Mouse (Mus musculus) B cell, adult 2 months (primary cell): Measurements from ENCODE around the gene Enc1.

Experiments used
- DNase-seq, 2 experiments: peaks; one replicate each; pipeline ENCODE4 v3.0.0; 2022

The Enc1 gene

DNA sequence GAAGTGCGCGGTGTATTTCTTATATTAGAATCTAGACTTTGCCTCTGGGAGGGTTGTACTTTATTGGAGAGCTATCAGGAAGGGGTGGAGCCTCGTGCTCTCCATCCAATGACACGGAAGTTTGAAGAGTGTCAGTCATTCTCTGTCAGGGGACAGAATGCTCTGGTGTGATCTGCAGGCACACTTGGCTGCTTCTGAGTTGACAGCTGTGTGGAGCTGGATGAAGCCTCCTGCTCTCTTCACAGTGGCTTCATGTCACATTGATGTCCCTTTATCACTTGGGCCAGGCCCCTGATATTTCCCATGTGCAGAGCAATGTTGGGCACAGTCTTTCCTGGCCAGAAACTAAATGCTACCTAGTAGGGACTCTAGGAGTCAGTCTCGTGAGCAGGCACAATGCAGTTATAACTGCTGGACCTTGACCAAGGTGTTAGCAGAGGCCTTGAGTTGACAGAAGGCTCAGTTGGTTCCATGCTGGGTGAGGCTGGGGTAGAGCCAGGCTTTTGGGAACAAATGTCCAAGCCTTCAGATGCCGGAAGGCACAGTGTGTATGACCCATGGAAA, 12.6 kb downstream of the Enc1 start:
- no peak for DNase-seq

DNA sequence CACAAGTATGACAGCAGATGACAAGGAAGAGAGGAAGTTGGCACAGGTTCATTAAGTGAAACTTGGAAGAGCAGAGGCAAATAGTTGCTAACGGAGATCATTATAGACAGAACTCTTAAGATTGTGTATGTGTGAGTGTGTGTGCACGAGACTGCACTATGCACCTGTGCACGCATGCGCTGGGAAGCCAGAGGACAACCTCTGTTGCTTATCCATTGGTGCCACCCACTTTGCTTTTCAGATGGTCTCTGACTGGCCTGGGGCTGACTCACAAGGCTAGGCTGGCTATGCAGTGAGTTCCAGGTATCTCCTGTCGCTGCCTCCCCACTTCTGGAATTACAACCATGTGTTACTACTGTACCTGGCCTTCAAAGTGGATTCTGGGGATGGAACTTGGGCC, 13.1 kb downstream of the Enc1 start:
- DNase-seq: no peak

DNA sequence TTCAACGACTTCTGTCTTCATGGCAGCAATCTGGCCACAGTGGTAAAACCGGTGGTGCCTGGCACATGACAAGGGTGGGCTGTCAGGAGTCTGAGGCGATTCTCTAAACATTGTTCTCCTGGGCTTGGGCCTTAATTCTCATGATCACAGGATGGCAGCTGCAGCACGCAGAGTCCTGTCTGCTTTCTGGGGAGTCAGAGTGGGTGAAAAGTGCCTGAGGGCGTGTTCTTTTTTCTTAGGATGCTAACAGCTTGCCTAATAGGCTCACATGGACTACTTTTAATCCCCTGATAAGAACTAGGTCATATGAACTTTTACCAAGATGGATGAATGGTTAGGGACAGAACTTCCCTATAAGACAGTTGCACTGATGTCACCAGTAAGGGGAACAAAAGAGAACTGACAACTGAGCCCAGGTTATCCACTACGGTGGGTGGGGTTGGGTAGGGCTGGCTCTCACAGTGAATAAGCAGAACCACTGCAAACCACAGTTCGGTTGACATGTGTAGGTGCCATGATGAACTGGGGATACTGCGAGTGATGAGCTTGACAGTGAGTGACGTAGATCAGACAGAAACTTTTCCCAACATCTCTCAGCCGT, 13.8 kb downstream of the Enc1 start:
- DNase-seq: no peak

DNA sequence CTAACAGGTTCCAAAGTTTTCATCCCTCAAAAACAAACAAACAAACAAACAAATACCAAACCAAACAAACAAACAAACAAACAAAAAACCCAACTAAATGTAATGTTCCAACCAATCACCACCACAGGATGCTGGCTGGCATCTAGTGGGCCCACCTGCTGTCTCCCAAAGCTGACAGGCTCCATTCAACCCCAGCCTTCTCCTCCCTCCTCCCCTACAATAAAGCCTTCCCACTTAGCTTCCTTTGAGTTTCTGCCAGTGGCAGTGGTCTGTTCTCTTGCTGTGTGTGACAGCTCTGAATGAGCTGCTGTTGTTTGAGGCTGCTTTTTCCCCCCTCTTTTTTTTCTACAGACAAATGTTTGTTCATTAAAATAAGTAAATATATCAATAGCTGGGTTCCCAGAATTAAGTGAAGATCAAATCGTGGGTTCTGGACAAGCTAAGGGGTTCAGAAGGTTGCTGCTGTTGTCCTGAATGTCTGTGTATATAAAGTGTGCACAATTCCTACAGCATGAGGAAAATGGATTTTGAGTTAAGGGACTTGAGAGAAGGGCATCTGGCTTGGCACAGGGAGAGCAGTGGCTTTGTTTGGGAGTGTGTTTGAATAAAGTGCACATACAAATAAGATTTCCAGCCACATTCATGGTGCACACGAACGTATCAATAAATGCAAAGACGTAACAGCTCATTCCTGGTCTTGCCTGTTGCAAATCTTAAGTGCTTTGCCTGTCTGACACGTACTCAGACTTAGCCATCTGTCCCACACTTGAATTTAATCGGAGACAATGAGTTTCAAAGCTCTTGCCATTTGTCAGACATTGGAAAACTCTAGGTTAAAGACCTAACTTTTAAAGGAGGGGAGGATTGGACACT, 15.3 kb downstream of the Enc1 start:
- no peak for DNase-seq

DNA sequence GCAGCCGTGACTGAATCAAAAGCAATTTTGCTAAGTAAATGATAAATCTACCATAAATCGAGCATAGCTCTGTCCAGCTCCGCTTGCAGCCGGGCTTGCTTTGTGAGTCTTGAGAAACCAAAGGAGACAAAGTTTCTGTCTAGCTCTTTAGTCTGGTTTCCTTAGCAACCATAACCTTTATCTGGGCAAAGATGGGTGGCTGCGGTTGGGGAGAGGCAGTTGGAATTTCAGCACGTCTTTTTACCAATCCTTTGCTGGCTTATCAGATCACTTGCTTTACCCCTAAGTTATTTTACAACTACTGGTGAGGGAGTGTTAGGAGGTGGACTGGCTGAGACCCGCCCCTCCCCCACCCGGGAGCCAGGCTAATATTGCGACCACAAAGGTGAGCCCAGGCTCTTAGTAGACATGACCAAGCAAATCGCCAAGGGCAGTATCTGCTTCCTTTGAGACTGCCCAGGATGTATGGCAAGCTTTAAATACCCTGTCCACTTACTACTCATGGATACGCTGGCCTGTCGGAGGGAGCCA, 16.0 kb downstream of the Enc1 start:
- no peak for DNase-seq

DNA sequence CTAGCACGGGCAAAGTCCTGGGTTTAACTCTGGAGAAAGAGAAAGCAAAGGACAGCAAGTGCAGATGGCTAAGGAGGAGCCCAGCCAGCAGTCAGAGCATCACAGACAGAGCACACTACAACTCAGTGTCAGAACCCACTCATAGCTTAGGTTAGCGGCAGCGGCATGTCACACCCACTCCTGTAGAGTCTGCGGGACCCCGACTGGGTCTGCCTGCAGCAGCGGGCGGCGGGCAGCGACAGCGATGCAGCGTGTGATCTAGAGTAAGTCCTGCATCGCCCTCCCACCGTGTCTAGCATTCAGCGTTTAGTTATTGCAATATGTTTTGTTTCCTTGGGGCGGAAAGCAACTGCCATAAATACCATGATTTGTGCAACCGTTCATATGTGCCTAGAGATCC, 18.4 kb downstream of the Enc1 start:
- DNase-seq: no peak

DNA sequence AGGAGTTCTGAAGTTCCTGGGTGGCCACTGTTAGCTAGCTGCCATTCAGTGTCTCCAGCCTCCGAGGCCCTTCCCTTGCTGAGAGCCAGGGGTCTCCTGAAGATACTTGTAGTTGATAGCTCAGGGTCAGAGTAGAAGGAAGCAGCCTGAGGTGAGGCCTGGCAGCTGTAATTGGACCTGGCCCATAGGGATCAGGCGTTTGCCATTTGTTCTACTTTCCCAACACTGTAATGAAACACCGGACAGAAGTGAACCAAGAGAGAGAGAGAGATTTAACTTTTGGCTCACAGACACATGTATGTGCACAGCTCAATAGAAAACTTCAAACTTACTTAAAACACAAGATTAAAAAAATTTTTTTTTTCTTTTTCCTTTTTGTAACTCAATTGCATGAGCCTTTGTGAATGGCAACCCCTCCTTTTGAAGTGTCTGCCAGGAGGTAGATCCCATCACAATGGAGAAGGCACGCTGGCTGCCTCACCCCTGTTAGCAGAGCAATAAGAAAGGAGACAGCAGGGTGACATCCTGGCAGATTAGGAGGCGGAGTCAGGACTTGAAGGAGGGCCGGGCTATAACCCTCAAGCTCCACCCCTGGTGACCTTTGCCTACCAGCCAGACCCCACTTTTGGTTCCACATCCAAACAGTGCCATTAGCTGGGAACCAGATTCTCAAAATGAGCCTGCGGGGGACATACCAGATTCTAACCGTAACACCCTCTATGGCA, 19.7 kb downstream of the Enc1 start:
- no peak for DNase-seq

DNA sequence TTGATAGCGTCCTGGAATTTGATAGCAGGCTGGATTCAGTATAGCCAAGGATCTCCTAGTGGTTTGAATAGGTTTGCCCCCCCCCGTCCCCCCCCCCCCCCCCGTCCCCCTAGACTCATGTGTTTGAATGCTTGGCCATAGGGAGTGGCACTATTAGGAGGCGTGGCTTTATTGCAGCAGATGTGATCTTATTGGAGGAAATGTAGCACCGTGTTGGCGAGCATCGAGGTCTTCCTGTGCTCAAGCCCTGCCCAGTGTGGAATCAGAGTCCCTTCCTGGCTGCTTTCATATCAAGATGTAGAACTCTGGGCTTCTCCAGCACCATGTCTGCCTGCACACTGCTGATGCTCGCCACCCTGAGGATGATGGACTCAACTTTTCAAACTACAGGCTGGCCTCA, 20.6 kb downstream of the Enc1 start:
- no peak for DNase-seq

DNA sequence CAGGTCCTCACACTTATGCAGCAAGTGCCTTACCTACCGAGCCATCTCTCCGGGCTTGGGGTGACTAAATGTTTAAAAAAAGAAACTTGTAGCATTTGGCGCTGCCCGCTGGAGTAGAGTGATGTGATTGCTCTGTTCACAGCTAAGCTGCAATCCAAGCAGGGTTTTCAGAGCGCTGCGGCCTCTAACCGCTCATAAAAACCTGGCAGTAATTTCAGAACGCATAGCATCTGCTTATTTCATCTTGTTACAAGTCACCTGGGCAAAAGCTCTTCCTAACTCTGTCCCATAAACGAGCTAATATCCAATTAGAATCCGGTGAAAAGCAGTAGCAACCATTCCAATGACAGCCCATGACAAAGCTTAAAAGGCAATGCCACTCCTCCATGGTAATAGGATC, 21.8 kb downstream of the Enc1 start:
- DNase-seq: no peak

DNA sequence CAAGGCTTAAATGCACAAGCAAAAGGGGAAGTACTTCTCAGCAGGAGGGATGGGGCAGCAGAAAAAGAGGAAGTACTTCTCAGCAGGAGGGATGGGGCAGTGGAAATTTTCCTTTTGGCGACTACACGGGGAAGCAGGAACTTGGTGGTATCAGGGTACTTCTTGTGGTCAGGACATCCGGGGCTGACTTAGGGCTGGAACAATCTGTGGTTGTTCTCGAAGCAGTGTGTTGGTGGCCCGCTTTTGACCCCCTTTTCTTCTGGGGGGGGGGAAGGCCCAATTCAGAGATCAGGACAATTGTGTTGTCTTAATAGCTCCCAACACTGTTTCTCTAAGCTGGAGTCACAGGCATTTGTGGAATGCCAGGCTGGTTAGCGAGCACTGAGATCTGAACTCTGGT, 24.6 kb downstream of the Enc1 start:
- peak; percentile 5 to 19 for DNase-seq

DNA sequence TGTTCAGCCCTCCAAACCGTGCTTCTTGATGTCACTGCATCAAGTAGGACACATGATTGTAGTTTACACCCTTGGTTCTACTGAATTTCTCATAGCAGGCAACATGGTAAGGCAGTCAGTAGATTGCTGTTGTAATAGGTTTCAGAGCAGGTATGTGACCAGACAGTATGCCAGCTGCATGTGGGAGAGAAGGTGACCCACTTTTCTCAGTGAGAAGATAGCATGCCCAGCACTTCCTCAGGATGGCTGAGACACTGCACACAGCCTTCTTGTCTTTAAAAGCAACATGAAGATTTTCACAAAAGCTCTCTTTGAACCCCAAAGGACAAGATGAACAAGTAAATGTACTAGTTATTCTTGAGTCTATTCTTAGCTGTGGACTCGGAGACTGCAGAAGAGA, 29.8 kb downstream of the Enc1 start:
- no peak for DNase-seq

DNA sequence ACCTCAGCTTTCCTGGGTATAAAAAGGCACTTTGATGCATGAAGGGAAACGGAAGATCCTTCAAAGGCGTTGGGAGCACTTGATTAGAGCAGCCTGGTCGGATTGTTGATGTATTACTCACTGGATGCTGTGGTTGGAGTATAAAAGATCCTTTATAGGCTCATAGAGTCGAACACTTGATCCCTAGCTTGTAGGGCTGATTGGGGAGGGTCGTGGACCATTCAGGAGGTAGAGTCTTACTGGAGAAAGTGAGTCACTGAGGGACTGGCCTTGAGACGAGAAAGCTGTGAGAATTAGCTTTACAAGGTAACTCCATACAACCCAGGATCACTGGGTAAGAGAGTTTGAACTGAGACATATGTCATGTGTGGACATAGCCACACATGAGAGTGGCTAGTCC, 30.7 kb downstream of the Enc1 start:
- DNase-seq: no peak

DNA sequence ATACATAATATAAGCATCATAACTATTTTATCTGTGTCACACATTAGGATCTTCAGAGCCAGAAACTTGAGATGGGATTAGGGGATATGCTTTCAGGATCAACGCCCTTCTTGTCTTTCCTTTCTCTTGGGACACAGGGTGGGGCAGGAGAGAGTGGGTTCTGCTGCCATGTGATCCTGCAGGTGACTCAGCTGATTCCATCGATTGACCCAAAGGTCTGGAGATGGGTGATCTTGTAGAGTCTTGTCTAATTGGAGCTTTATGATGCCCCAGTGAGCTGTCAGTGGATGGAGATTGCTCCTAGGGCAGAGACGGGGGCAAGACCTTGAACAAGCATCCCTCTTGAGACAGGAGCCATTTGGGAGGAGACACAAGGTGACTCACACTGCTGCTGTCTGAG, 33.9 kb downstream of the Enc1 start:
- no peak for DNase-seq

DNA sequence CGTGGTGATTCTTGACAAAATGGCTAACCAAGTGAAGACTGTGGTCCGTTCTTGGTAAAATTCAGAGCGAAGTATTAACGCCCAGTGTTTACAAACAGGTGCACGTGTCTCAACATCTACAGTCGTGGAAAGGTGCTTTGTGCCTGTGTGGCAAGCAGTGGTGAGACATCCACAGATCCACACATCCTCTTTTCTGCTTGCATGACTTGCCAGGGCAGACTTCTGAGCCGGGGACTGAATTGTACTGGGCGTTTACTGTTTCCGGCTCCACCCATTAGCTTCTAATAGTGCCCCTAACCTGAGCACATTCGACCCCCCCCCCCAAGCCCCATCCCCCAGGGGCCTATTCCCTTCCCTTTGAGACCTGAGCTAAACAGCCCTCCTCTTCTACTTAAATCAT, 34.6 kb downstream of the Enc1 start:
- DNase-seq: no peak

DNA sequence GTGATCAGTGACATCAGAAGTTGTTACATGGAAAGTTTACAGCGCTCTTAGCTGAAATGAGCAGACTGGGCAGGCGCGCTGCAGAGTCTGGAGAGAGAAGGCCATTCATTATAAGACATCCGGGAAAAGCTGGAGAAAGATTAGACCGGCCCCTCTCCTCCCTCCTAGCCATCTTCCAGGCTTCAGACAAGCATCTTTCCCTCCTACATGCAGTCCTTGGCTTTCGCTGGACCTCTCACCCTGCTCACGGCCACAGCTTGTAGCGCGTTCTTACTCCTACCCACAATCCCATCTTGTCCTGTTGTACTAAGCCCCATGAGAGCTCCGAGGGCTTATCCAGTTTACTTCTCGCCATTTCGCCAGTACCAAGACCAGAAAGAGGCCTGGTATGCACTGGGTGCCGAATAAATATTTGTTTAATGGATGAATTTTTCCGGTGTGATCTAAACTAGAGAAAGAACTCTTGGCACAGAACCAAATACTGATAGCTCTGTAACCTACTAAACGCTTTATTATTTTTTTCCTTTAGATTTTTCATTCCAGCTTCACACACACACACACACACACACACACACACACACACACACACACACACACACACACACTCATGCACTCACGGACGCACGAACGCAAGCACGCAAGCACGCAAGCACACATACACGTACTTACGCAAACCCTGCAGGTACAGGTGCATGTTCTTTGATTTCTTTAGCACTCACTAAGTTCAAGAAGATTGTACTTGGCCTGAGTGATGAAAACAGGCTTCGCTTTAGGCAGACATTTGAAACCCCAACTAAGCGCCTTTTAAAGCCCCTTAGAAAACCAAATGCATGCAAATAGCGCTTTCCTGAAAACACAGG, 41.4 kb downstream of the Enc1 start:
- DNase-seq: no peak

DNA sequence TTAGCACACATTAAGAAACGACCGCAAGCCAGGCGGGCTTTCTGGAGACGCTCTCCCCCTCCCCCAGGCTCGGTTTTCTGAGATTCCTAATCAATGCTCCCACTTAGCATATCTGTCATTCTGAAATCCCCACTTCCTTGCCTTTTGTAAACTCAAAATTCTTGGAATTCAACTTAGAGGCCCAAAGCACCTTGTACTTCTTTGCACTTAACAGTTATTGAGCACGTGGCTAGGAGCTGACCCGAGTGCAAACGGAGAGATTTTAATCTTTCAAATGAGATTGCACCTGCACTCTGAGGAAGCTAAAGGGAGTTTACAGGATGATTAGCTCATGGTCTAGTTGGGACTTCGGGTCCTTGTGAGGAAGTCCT, 42.0 kb downstream of the Enc1 start:
- DNase-seq: no peak

DNA sequence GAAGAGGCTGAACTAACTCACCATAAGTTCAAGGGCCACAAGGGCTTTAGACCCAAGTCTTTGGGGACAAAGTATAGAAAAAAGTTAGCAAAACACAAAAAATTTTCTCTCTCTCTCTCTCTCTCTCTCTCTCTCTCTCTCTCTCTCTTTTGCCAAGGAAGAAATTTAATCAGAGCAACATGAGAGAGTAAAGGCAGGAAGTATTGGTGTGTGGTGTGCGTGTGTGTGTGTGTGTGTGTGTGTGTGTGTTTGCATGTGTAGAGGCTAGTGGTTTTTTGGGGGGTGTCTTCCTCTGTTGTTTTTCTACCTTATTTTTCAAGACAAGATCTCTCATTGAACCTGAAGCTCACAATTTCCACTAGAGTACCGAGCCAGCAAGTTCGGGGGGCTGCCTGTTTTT, 46.1 kb downstream of the Enc1 start:
- no peak for DNase-seq

DNA sequence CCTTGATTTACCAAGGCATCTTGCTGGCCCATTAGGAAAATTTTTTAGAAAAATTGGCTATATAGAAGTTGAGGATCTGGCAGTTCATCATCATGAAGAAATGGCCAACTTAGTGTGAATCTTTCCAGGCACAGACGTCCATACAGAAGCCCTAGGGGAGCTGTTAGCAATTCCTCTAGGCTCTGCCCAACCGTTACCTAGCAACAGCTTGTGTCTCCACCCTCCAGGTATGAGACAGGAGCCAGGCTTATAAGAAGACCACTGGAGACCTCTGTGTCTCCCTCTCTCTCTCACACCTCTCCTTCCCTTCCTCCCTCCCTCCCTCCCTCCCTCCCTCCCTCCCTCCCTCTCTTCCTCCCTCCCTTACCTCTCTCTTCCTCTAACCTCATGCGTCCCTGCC, 49.8 kb downstream of the Enc1 start:
- DNase-seq: no peak

DNA sequence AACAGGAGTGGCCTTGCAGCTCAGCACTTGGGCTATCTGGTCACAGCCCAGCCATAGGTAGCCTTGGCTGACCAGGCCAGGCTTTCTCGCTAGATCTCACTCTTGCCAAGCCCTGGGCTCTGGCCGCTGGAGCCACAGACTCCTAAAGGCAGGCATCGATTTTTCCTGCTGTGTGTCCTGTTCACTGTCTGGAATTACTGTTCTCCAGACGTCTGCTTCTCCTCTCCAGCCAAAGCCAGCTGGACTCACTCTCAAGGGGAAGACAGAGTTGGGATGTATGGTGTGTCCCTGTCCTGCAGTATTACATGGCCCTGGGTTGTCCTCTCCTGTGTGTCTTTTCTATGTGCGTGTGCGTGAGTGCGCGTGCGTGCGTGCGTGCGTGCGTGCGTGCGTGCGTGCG, 50.4 kb downstream of the Enc1 start:
- no peak for DNase-seq

DNA sequence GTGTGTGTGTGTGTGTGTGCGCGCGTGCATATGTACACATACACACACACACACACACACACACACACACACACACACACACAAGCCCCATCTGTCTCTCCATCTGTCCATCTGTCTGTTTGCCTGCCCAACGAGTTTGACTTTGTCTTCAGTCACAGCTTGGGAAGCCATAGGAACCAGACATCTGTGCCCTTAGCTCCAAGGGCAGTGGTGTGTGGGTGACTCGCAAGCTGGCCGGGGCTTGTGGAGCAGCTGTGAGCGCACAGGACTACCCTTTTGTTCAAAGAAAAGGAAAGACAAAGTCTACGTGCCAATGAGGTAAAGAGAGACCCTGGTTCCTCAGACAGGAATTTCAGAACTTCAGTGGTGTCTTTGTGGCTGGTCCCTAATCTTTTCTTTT, 51.1 kb downstream of the Enc1 start:
- no peak for DNase-seq

DNA sequence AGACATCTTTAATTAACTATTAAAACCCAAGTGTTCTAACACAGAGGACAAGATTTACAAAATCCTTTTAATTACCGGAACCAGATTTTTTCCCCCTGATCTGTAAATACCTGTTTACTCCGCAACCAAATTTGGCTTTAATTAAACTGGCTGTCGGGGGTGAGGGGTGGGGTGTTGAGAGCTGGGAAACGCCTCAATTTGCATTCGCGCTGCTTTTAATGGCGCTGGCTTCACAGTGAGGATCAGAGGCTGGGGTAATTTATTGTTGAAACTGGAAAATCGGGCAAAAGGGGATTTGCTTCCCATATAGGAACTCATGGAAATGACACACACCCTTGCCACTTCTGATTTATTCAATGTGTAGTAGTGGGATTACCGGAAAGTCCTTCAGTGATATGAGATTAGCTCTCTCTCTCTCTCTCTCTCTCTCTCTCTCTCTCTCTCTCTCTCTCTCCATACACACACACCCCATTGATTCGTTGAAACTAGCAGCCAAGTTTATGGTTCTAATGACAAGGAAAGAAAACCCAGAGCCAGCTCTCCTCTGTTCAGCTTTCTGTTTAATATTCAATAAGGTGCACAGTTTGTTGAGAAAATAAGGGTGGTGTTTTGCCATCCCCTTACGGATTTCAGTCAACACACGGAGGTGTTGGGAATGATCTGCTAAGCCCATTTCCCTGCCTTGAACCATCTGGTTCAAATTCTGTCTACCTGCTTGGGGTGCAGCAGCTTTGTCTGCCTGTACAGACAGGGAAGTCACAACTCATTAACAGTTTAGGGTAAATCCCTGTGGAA, 51.7 kb downstream of the Enc1 start:
- DNase-seq: no peak
